Mouse (Mus musculus): ENCODE measurements at regions not wholly inside any gene's neighbourhood (a gene's known extent, or its start where the extent isn't known, plus 50 kb on each side); places are given as distances from the start of the nearest gene placed in this dataset.

- TF ChIP-seq POLR2A (IDR thresholded peaks at IDR 0.05; ENCODE audit: insufficient read depth, low read depth, low read length) (no peak), CTCF (IDR thresholded peaks at IDR 0.05) (no peak)
Observed at GRCm38 (mm10) chr2:30525295-30525694, 51.3 kb upstream of the Ier5l start.
